Comparison of ENCODE assay signal across 12 mouse cellular contexts in the genomic region with DNA sequence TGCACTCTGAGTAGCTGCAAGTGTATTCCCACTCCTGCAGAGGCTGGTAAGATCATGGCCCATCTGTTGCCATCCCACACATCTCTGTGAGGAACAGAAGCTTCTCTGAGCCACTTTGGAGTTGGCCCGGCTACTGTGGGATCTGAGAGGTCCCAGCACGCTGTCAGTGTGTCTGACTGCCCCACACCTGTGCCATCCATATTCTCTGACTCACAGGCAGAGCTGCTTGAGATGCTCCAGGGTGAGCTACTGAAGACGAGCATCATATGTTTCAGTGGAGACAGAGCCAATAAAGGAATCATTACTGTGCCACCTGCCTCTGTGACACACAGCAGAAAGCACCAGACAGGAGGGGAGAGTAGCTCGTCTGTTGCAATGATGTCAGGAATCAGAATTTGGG.
DNase-seq lines count a peak whose midpoint lies in the region; ATAC-seq lines count a peak whose summit lies in the region.
"Had no signal": no experiment of that assay in that cellular context is flagged by ENCODE, and none has a peak within 500 bp of the region (broad histone marks: within the 10 kb centered on the region; RNA-seq: fewer than 3 reads in every experiment).

No protein-coding gene starts in this region.

- no peaks in the 10 kb centered on the region for H3K4me1 ChIP-seq in neural tube, embryonic 14.5 days (ENCODE audit: control insufficient read depth, insufficient read depth, low read length)
- H3K4me1 ChIP-seq: heart, embryonic 13.5 days had no signal

- intact Hi-C loops in left cerebral cortex, postnatal 10 days (cut with DNase I): no loop called here

- no peak overlapping the region for H3K4me2 ChIP-seq in neural tube, embryonic 14.5 days (ENCODE audit: low read depth, low read length)
- H3K4me2 ChIP-seq: heart, embryonic 13.5 days had no signal

- no peaks in the 10 kb centered on the region for H3K9me3 ChIP-seq in neural tube, embryonic 14.5 days (ENCODE audit: control insufficient read depth, low read length)

- ATAC-seq in neural tube, embryonic 14.5 days (ENCODE audit: low read depth): 0 out of 2 replicates have a peak, but pooled peaks have one; percentile 38
- ATAC-seq: forebrain, embryonic 14.5 days had no signal

- H3K27ac ChIP-seq in neural tube, embryonic 14.5 days (ENCODE audit: low read depth, low read length): no peak overlapping the region
- H3K27ac ChIP-seq: heart, embryonic 13.5 days had no signal

- no peaks in the 10 kb centered on the region for H3K27me3 ChIP-seq in neural tube, embryonic 14.5 days (ENCODE audit: control insufficient read depth, insufficient read depth, low read length)
- H3K27me3 ChIP-seq: heart, embryonic 13.5 days had no signal

- H3K9ac ChIP-seq in neural tube, embryonic 14.5 days (replicated peaks; ENCODE audit: low read depth, low read length): no peak overlapping the region
- H3K9ac ChIP-seq: heart, embryonic 13.5 days had no signal

- 67% methylated on average over 4 of the region's 4 CpGs for WGBS in neural tube, embryonic 14.5 days

- no peak for DNase-seq in neural tube, embryonic 10.5 days (ENCODE audit: extremely low spot score, low spot score)
- DNase-seq in layer of hippocampus, adult 11-12 months (ENCODE audit: low spot score): peak; percentile 78
- DNase-seq in left cerebral cortex, postnatal 10 days (ENCODE audit: extremely low spot score in 1 of 2, low spot score in 2 of 2): peak; percentile 34 to 55
- DNase-seq in embryo, embryonic 11 days: no peak
- DNase-seq in urinary bladder, adult 18-20 months (ENCODE audit: low spot score in 2 of 2): no peak
- no peak for DNase-seq in kidney, adult 18-20 months
- DNase-seq: kidney, adult 2 months; lung, postnatal 4 days; thymus, adult 18-20 months had no signal

- H3K4me3 ChIP-seq in neural tube, embryonic 14.5 days (ENCODE audit: low read depth, low read length): no peak overlapping the region
- H3K4me3 ChIP-seq: heart, embryonic 13.5 days had no signal

- H3K36me3 ChIP-seq in neural tube, embryonic 14.5 days (ENCODE audit: control insufficient read depth, insufficient read depth, low read length): no peaks in the 10 kb centered on the region
- H3K36me3 ChIP-seq: heart, embryonic 13.5 days had no signal

Comparison
In these comparisons a context has a peak if more than half of its experiments do, and no peak if none do; other contexts are left out.
1. DNase-seq: peak in layer of hippocampus, adult 11-12 months (single experiment) and left cerebral cortex, postnatal 10 days (2 of 2); none in neural tube, embryonic 10.5 days (single experiment), embryo, embryonic 11 days (single experiment), urinary bladder, adult 18-20 months (0 of 2) and kidney, adult 18-20 months (single experiment).